Mouse (Mus musculus): ENCODE results near the gene Gm20855.
"Not testable (repeated sequence)": the region's sequence is repeated elsewhere in the genome, so short reads cannot be mapped to it uniquely, and the experiment has no call there.

Gene Gm20855

DNA sequence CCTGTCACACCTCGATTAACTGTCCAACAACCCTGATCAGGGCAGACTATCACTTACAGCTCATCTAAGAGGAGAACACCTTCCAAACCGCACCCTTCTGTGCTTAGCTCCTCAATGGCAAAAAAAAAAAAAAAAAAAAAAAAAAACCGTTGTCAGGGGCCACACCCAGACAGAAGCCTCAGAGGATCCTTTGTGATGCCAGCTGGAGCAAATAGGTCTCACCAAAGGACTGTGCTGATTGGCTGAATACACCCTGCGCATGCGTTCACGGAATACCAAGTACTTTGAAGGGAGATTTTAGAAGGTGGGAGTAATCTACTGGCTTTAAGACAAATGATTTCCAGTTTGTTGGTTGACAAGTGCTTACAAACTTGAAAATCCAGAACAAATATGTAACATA lies at the start of gene Gm20855:
Gm20855 (minus strand) TSS at position 101 of the 400 bp plus-strand sequence.
- DNase-seq (ENCODE audit: low read depth), result not testable (repeated sequence)
